Comparison of ENCODE assay signal across 8 mouse cellular contexts in genomic region chr1:173398323-173398970, GRCm38 (mm10). TPM values are rescaled to one million over a fixed set of nuclear protein-coding genes. Genes with fewer than 3 reads are reported as not detected.
A peak's percentile ranks its signal among the peaks of the same experiment; 100 is the strongest.
DNase-seq lines count a peak whose midpoint lies in the region; ATAC-seq and TF ChIP-seq lines count a peak whose summit lies in the region.

No protein-coding gene starts in this region.

- H3K27me3 ChIP-seq in liver, postnatal 0 days (ENCODE audit: insufficient read depth, low read length): no peaks in the 10 kb centered on the region
- no peaks in the 10 kb centered on the region for H3K27me3 ChIP-seq in neural tube, embryonic 15.5 days (replicated peaks)

- no peak overlapping the region for H3K27ac ChIP-seq in liver, postnatal 0 days (ENCODE audit: low read depth)
- no peak overlapping the region for H3K27ac ChIP-seq in neural tube, embryonic 15.5 days (replicated peaks)

- TF ChIP-seq CTCF in liver, postnatal 0 days (IDR thresholded peaks at IDR 0.05; ENCODE audit: low read depth): peak; percentile 83

- ATAC-seq in common myeloid progenitor, adult 5-6 weeks (replicated peaks; ENCODE audit: low read depth, poor library complexity, severe bottlenecking): peak; percentile 85
- ATAC-seq in granulocyte monocyte progenitor cell, adult 5-6 weeks (replicated peaks; ENCODE audit: poor library complexity, severe bottlenecking): peak; percentile 75
- no peak for ATAC-seq in liver, postnatal 0 days
- peak; percentile 89; the same call in 1 of the 2 replicates for ATAC-seq in neural tube, embryonic 15.5 days (ENCODE audit: low FRiP score)

- H3K9me3 ChIP-seq in liver, postnatal 0 days (ENCODE audit: low read length): no peaks in the 10 kb centered on the region
- H3K9me3 ChIP-seq in neural tube, embryonic 15.5 days (replicated peaks): no peaks in the 10 kb centered on the region

- no peaks in the 10 kb centered on the region for H3K4me1 ChIP-seq in liver, postnatal 0 days (ENCODE audit: insufficient read depth)
- no peaks in the 10 kb centered on the region for H3K4me1 ChIP-seq in neural tube, embryonic 15.5 days

- DNase-seq in CD4-positive, CD25-positive, alpha-beta regulatory T cell, adult 2 months (ENCODE audit: low read depth, low spot score): peak; percentile 84
- peak; percentile 65 for DNase-seq in T-cell, adult 2 months (ENCODE audit: low spot score)
- DNase-seq in layer of hippocampus, adult 18-20 months (ENCODE audit: low spot score in 2 of 2): peak; percentile 46 to 83
- peak; percentile 83 for DNase-seq in liver, postnatal 0 days
- DNase-seq in thymus, postnatal 36 days: peak; percentile 28 to 50

- no peak for TF ChIP-seq EP300 in liver, postnatal 0 days (IDR thresholded peaks at IDR 0.05; ENCODE audit: low read depth)

- H3K4me2 ChIP-seq in liver, postnatal 0 days (ENCODE audit: low read depth, low read length): no peak overlapping the region
- no peak overlapping the region for H3K4me2 ChIP-seq in neural tube, embryonic 15.5 days

- no peak overlapping the region for H3K4me3 ChIP-seq in liver, postnatal 0 days (ENCODE audit: low read depth, low read length)
- no peak overlapping the region for H3K4me3 ChIP-seq in neural tube, embryonic 15.5 days (replicated peaks)

- H3K9ac ChIP-seq in liver, postnatal 0 days (replicated peaks): no peak overlapping the region
- H3K9ac ChIP-seq in neural tube, embryonic 15.5 days (replicated peaks): no peak overlapping the region

- 30% methylated on average over 3 of the region's 3 CpGs for WGBS in liver, postnatal 0 days (ENCODE audit: insufficient replicate concordance)
- WGBS in neural tube, embryonic 15.5 days: 29% methylated on average over 3 of the region's 3 CpGs

- H3K36me3 ChIP-seq in liver, postnatal 0 days (replicated peaks; ENCODE audit: insufficient read depth, low read length): no peaks in the 10 kb centered on the region
- no peaks in the 10 kb centered on the region for H3K36me3 ChIP-seq in neural tube, embryonic 15.5 days

RNA-seq across cellular contexts. Expression of gene Cadm3, which starts 31.0 kb away (rescaled TPM):
- total RNA-seq in common myeloid progenitor, adult 5-6 weeks (2017): 0.05 TPM in 1 of 2 replicates, not detected in the other
- total RNA-seq in granulocyte monocyte progenitor cell, adult 5-6 weeks (2014; fragmentation: Nextera tagmentation): not detected in 2 replicates
- total RNA-seq in granulocyte monocyte progenitor cell, adult 5-6 weeks (2017): 0.26 TPM in 1 of 2 replicates, not detected in the other
- 100 to 1,000 TPM; 357 to 369 TPM for total RNA-seq in layer of hippocampus, adult 18-20 months (2021)
- polyA plus RNA-seq in liver, postnatal 0 days (2015; fragmentation: Nextera tagmentation; extraction: Ambion mirVana): 0.49 and 0.61 TPM in 2 replicates
- 61.0 and 91.8 TPM in 2 replicates for polyA plus RNA-seq in neural tube, embryonic 15.5 days (2015; fragmentation: Nextera tagmentation; extraction: Ambion mirVana)

RNA-seq across cellular contexts. Expression of gene Aim2, which starts 47.8 kb away (rescaled TPM):
- 58.6 and 72.0 TPM in 2 replicates for total RNA-seq in common myeloid progenitor, adult 5-6 weeks (2017)
- 59.1 and 67.7 TPM in 2 replicates for total RNA-seq in granulocyte monocyte progenitor cell, adult 5-6 weeks (2014; fragmentation: Nextera tagmentation)
- total RNA-seq in granulocyte monocyte progenitor cell, adult 5-6 weeks (2017): 80.6 and 90.7 TPM in 2 replicates
- total RNA-seq in layer of hippocampus, adult 18-20 months (2021): 1 to 10 TPM; 3.1 to 3.3 TPM
- polyA plus RNA-seq in liver, postnatal 0 days (2015; fragmentation: Nextera tagmentation; extraction: Ambion mirVana): 4.6 and 4.7 TPM in 2 replicates
- 2.2 and 3.2 TPM in 2 replicates for polyA plus RNA-seq in neural tube, embryonic 15.5 days (2015; fragmentation: Nextera tagmentation; extraction: Ambion mirVana)

Comparison
In these comparisons a context has a peak if more than half of its experiments do, and no peak if none do; other contexts are left out.
1. RNA of gene Cadm3, which starts 31.0 kb away (total RNA-seq): 357 to 369 TPM in layer of hippocampus, adult 18-20 months; 0.26 TPM in granulocyte monocyte progenitor cell, adult 5-6 weeks and 0.05 TPM in common myeloid progenitor, adult 5-6 weeks; every median in the first group is over 100 times any median in the second.
2. RNA of gene Aim2, which starts 47.8 kb away (total RNA-seq): 59.1 to 90.7 TPM in granulocyte monocyte progenitor cell, adult 5-6 weeks and 58.6 to 72.0 TPM in common myeloid progenitor, adult 5-6 weeks; 3.1 to 3.3 TPM in layer of hippocampus, adult 18-20 months; every median in the first group is over 10 times any median in the second.
3. Peak in every context shown above with its lines, with median percentiles within 50 percentile points of each other: DNase-seq.